Comparison of ENCODE assay signal across 9 mouse cellular contexts in the genomic region with DNA sequence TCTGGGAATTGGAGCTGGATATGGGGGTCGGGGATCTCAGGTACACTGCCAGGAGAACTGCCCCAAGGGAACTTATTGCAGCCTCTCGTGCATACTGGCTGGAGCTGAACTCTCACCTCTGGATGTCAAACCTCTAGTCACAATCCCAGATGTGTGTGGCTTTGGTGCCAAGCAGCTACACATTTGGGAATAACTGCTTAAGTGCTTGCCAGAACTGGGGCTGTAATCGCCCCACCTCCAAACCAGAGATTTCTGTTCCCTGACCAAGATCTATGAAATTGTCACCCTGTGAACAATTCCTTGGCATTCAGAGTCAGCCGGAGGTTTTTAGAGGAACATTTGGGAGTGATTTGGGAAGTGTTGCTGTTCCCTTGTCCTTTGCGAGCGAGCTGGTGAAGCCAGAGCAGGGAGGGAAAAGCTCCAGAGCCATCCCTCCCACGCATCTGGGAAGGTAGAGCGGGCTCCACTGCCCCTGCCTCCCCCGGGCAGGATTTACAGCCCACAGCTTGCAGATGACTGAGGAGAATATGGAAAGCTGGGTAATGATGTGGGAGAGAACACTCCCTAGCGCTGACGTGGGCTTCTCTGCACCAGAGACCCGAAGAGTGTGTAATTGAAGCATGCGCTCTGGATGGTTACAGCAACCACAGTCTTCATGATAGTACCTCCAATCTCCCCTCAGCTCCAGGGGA.
A peak's percentile ranks its signal among the peaks of the same experiment; 100 is the strongest.
DNase-seq lines count a peak whose midpoint lies in the region; ATAC-seq lines count a peak whose summit lies in the region.
"Had no signal": no experiment of that assay in that cellular context is flagged by ENCODE, and none has a peak within 500 bp of the region (broad histone marks: within the 10 kb centered on the region; RNA-seq: fewer than 3 reads in every experiment).

No protein-coding gene starts in this region.

- H3K9ac ChIP-seq in neural tube, embryonic 11.5 days (ENCODE audit: low read length), result 0 out of 2 replicates have a peak overlapping the region, but pooled peaks have one; percentile 6
- H3K9ac ChIP-seq in intestine, embryonic 15.5 days, result no peak overlapping the region
- H3K9ac ChIP-seq: liver, embryonic 15.5 days had no signal

- no peaks in the 10 kb centered on the region for H3K9me3 ChIP-seq in neural tube, embryonic 11.5 days (ENCODE audit: control insufficient read depth, low read length)
- H3K9me3 ChIP-seq in intestine, embryonic 15.5 days, result no peaks in the 10 kb centered on the region
- H3K9me3 ChIP-seq: liver, embryonic 15.5 days had no signal

- H3K4me3 ChIP-seq in neural tube, embryonic 11.5 days (ENCODE audit: low read depth, low read length), result no peak overlapping the region
- H3K4me3 ChIP-seq in intestine, embryonic 15.5 days (replicated peaks), result no peak overlapping the region
- H3K4me3 ChIP-seq: liver, embryonic 15.5 days had no signal

- H3K4me1 ChIP-seq in neural tube, embryonic 11.5 days (ENCODE audit: control insufficient read depth, insufficient read depth, low read length), result peaks cover 30% of the 10 kb centered on the region
- peaks cover 14% of the 10 kb centered on the region for H3K4me1 ChIP-seq in intestine, embryonic 15.5 days (replicated peaks)
- H3K4me1 ChIP-seq: liver, embryonic 15.5 days had no signal

- no peak overlapping the region for H3K4me2 ChIP-seq in neural tube, embryonic 11.5 days (ENCODE audit: low read depth)
- no peak overlapping the region for H3K4me2 ChIP-seq in intestine, embryonic 15.5 days (replicated peaks)
- H3K4me2 ChIP-seq: liver, embryonic 15.5 days had no signal

- no peak overlapping the region for H3K27ac ChIP-seq in neural tube, embryonic 11.5 days (ENCODE audit: low read depth, low read length)
- no peak overlapping the region for H3K27ac ChIP-seq in intestine, embryonic 15.5 days
- H3K27ac ChIP-seq: liver, embryonic 15.5 days had no signal

- WGBS in neural tube, embryonic 11.5 days, result 67% methylated on average over 13 of the region's 13 CpGs
- 64% methylated on average over 13 of the region's 13 CpGs for WGBS in intestine, embryonic 15.5 days

- ATAC-seq in frontal cortex, adult (ENCODE audit: low TSS enrichment), result peak; percentile 80
- no peak for ATAC-seq in neural tube, embryonic 11.5 days (ENCODE audit: insufficient read depth, low FRiP score, low TSS enrichment)
- ATAC-seq in intestine, embryonic 15.5 days, result no peak

- H3K27me3 ChIP-seq in neural tube, embryonic 11.5 days (ENCODE audit: control insufficient read depth, insufficient read depth, low read length), result no peaks in the 10 kb centered on the region
- H3K27me3 ChIP-seq in intestine, embryonic 15.5 days (replicated peaks), result no peaks in the 10 kb centered on the region
- H3K27me3 ChIP-seq: liver, embryonic 15.5 days had no signal

- DNase-seq in frontal cortex, postnatal 25 days (ENCODE audit: low spot score in 2 of 2), result no peak
- DNase-seq in neural tube, embryonic 11.5 days (ENCODE audit: low spot score), result no peak
- DNase-seq in neural tube, embryonic 10.5 days (ENCODE audit: extremely low spot score, low spot score), result no peak
- peak; percentile 36 to 66 for DNase-seq in left cerebral cortex, adult 9 months (ENCODE audit: low spot score in 2 of 2)
- peak; percentile 72 for DNase-seq in testis, postnatal 14 days (ENCODE audit: low spot score)
- DNase-seq in c-Kit-positive CD71-positive TER-119-positive erythroid progenitor cells, embryonic 14.5 days (ENCODE audit: low spot score), result no peak

- no peaks in the 10 kb centered on the region for H3K36me3 ChIP-seq in neural tube, embryonic 11.5 days (ENCODE audit: control insufficient read depth, insufficient read depth, low read length)
- no peaks in the 10 kb centered on the region for H3K36me3 ChIP-seq in intestine, embryonic 15.5 days
- H3K36me3 ChIP-seq: liver, embryonic 15.5 days had no signal

Comparison
In these comparisons a context has a peak if more than half of its experiments do, and no peak if none do; other contexts are left out.
1. DNase-seq: peak in left cerebral cortex, adult 9 months (2 of 2) and testis, postnatal 14 days (single experiment); none in frontal cortex, postnatal 25 days (0 of 2), neural tube, embryonic 11.5 days (single experiment), neural tube, embryonic 10.5 days (single experiment) and c-Kit-positive CD71-positive TER-119-positive erythroid progenitor cells, embryonic 14.5 days (single experiment).